Mouse (Mus musculus) lung, adult 2 months (tissue): ENCODE measurements at regions not wholly inside any gene's neighbourhood (a gene's known extent, or its start where the extent isn't known, plus 50 kb on each side); places are given as distances from the start of the nearest gene placed in this dataset.

ENCODE experiments used
- CTCF ChIP-seq: fragments of 200-500 bp; IDR thresholded peaks from 2 replicates; pipeline ENCODE4 v1.5.1; 2011; ENCODE audit warnings: mild to moderate bottlenecking, low read length, control low read depth; ENCODE audit not compliant: insufficient read depth
- POLR2A ChIP-seq: fragments of 200-500 bp; IDR thresholded peaks from 2 replicates; pipeline ENCODE4 v1.6.1; 2011; ENCODE audit warnings: low read depth, mild to moderate bottlenecking, control low read depth, low read length, borderline replicate concordance; ENCODE audit errors: extremely low read depth

DNA sequence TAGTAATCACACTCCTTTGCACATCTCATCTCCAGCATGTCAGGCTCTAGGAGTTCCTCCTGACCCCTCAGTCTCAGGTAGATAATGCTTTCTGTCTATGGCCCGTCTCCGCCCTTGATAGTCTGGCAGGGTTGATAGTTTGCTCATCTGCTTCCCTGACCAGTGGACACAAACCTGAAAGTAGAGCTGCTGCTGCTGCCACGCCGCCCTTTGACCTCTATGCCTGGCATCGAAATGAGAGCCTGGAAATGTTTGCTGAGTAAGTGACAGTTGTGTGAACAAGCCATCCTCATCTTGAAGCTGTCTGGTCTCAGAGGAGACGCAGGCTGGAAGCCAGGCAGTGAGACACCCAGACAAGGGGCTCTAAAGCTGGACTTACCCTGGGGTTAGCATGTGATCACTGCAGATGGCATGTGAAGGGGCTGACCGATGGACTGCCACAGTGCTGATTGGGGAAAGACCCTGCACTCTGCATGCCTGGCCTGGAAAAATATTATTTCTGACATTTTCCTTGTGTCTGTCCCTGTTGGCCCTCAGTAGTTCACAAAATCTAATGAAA lies 109.8 kb upstream of the Syt6 start:
- TF ChIP-seq CTCF (no peak), POLR2A (no peak)
